Mouse (Mus musculus) layer of hippocampus, adult 18-20 months (tissue): Measurements from ENCODE around the gene Sarm1. TPM values are rescaled to one million over a fixed set of nuclear protein-coding genes. Genes with fewer than 3 reads are reported as not detected.

Source experiments
- DNase-seq, 2 experiments: peaks; one replicate each; pipeline ENCODE4 v3.0.0; 2022; ENCODE audit warnings: low spot score in 2 of 2
- total RNA-seq, 2 experiments: library from RNA; stranded (reverse); gene quantifications; 2 replicates each; pipeline ENCODE4 v1.2.3; 2021

Gene Sarm1
- total RNA-seq, 2 experiments from 2014 or later: 36.1 to 38.8 TPM

DNA sequence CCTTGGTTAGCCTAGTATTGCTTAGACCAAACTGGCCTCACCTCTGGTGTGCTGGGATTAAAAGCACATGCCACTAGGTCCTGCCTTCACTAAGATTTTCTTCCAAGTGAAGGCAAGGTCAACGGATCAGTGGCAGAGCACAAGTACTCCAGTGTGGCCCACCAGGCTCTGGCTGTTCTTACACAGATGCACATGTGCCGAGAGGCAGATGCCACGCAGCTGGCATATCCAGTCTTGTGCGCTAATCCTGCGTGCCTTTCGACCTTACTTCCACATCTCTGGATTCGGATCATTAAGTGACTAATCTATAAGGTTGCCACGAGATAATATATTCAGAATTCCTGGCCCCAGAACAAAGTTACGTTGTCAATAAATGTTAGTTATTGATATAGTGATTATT lies 32.4 kb downstream of the Sarm1 start:
- no peak for DNase-seq

DNA sequence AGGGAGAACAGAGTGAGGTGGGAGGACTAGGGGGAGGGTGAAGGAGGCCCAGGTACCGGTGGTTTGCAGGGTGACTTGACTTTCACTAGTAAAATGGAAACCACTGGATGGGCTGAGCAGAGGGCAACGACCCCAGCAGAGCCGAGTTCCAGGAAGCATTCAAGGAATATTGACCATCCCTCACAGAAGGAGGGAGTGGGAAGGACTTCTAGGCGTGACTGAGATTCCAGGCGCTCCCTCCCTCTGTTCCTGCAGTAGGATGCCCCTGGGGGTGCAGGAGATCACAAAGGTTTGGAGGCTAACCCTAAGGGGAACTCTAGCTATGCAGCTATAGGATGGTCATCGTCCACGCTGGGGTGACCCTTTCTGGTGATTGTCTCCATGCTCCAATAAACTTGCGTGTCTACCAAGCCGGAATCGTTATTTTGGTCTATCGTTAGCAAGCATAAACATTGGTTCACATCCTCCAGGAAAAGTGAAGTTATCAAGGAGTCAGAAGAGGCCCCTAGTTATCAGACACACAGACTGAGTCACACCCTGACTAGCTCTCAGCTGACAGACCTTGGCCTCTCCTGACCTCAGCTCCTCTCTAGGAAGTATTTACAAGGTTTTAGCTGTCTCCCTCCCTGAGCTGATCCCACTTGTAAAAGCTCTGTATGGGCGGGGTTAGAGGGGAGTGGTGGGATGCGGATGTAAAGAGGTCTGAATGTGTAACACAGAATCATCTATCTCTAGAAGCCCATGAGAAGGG lies 34.1 kb downstream of the Sarm1 start:
- DNase-seq: no peak

DNA sequence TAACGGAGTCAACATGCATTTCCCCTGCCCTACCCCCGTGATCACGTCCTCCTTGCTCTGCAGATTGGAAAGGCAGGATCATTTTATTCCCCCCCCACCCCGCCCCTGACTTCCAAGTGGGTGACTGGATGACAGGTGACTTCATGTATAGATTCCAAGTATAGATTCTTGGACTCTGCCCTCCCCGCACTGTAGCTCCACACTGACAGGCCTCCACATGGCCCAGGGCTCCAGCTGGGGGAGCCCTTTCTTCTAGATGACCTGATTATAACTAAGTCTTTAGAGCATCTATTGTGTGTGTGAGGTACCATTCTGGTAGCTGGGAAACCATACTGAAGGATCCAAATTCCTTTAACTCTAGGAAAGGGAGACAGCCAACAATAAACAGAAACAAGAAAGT lies 34.9 kb downstream of the Sarm1 start:
- no peak for DNase-seq

DNA sequence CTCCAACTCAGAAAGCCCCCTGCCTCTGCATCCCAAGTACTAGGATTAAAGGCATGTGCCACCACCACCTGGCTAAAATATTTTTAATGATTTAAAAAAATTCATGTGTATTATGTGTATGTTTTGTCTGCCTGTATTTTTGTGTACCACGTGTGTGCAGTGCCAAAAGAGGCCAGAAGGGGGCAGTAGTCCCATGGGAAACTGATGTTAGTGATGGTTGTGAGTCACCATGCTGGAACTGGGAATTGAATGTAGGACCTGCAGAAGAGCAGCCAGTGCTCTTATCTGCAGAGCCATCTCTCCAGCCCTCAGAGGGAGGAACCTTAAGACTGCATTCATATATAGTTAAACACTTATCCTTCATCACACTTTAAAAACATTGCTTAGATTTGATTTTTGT lies 35.7 kb downstream of the Sarm1 start:
- no peak for DNase-seq

DNA sequence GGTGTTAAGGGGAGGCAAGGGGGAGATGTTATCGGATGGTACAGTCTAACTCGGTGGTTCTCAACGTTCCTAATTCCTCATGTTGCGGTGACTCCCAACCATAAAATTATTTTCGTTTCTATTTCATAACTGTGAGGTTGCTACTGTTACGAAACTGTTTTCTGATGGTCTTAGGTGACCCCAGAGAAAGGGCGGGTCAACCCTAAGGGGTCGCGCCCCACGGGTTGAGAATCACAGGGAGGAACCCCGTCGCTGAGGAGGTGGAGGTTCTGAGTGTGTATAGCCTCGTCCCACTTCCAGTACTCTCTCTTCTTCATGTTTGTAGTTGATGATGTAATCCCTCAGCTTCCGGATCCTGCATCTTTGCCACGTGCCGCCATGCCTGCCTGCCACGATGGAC lies 38.8 kb downstream of the Sarm1 start:
- no peak for DNase-seq

DNA sequence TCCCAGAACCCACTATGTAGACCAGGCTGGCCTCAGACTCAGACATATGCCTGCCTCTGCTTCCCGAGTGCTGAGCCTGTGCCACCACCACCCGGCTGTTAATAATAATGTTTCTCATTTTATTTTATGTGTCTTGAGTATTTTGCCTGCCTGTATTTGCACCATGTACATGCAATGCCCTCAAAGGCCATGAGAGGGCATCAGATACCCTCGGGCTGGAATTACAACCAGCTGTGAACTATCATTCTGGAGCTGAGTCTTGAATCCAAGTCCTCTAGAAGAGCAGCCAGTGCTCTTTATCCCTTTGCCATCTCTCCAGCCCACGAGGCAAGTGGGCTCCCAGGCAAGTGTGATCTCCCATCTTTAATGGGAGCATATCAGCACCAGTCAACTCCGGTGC lies 42.2 kb downstream of the Sarm1 start:
- DNase-seq: peak in 1 of 2 experiments; percentile 40

DNA sequence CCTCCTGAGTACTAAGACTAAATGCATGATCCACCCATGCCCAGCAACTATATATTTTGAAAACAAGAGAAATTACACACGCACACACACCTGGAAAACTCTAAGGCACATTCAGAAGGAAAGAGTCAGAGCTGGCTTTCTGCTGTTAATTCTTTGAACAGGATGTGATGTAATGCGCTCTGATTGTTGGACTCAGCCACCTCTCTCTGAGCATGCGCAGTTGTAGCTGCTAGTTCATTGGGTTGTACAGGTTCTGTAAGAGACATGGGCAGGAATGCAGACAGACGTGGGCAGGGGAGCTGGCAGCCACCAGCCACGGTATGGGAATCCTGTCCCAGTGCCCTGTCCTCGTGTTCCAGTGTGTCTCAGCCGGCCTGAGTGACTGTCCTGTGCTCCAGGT lies 43.3 kb downstream of the Sarm1 start:
- no peak for DNase-seq

DNA sequence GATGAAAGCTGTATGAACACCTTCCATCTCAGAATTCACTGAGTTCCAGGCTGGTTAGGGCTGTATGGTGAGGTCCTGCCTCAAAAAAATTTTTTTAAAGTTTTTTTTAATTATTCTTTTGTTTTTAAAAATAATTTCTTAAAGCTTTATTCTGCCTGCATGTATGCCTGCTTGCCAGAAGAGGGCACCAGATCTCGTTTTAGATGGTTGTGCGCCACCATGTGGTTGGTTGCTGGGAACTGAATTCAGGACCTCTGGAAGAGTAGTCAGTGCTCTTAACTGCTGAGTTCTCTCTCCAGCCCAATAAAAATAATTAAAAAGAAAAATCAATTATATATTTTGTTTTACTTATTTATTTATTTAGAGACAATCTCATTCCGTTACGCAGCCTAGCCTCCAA lies 43.9 kb downstream of the Sarm1 start:
- DNase-seq: peak in 1 of 2 experiments; percentile 72

DNA sequence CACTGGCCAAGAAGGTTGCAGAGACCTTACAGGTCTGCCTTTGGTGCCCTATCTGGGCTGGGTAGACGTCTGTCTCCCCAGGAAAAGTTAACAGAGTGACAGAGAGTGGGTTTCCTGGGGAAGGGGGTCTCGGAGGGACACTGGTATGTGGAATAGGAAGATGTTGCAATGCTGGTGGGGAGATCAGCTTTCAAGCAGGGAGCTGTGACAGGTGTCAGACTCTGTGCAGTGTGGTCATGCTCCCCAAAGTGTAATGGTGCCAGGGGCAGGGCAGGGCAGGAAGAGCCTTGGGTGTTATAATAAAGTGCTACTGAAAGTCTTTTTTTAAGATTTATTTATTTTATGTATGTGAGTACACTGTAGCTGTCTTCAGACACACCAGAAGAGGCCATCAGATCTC lies 47.2 kb downstream of the Sarm1 start:
- no peak for DNase-seq

DNA sequence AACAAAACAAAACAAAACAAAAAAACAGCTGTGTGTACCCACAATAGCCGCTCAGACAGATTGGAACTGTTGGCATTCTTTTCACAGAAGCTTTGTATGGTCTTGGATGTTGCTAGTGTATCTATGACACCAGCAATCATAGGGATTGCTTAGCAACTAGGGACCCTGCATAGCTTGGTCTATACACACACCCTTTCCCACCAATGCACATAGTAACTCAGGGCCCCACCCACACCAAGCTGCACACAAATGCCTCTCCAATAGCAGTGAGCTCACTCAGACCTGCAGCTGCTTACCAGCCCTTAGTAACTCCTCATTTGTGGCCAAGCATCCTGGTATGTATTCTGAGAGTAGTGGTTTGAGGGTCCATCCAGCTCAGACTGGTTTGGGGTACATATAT lies 49.3 kb downstream of the Sarm1 start:
- DNase-seq: no peak

DNA sequence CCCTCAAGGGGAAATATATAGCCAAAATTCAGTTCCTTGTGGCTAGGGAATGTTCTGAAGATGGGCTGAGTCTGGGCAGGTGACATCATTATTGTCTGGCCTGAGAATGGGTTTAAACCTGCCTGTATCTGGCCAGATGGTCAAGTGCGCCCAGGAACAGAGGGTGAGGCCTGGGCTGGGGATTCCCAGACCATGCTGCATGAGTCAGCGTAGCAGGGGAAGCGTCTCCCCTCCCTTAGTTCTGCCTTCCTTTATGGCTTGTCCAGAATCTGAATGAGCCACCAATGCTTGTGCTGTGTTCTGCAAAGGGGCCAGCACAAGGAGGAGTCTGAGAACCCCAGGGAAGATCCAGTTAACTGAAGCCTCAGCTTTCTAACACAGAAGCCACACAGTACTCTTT lies 50.4 kb downstream of the Sarm1 start:
- DNase-seq: no peak

DNA sequence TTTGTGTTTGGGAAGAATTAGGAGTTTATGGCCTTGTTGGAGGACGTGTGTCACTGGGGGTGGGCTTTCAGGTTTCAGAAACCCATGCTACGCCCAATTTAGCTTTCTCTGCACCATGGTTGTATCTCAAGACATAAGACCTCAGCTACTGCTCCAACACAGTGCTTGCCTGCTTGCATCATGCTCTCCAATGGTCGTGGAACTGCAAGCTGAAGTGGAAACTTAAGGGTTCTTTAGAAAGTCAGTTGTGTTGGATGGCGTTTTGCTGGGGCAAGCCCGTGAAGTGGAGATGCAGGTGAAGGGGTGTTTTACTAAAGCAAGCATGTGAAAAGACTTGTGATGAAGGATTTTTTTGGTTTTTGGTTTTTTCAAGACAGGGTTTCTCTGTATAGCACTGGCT lies 54.4 kb downstream of the Sarm1 start:
- no peak for DNase-seq

DNA sequence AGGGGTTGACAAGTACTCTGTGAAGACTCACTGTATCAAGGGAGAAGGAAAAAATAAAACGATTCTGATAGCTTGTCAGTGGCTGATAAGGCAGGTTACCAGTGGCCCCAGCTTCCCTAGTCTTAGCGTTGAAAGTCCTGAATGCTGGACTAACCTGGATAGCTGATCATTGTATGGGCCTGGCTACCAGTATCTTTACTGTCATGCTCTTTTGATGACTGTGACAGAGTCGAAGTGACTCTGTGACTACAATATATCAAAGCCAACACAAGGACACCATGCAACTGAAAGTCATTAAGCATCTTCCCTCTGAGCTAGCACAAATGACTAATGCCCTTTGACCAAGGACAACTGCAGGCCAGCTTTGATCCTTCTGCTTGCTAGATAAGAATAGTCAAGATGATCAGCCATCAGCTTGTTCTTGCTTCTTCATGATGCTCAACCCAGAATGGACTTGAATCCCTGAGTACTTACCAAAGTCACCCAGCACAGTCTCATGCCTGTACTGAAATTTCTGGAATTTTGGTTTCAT lies 59.1 kb downstream of the Sarm1 start:
- DNase-seq: no peak

DNA sequence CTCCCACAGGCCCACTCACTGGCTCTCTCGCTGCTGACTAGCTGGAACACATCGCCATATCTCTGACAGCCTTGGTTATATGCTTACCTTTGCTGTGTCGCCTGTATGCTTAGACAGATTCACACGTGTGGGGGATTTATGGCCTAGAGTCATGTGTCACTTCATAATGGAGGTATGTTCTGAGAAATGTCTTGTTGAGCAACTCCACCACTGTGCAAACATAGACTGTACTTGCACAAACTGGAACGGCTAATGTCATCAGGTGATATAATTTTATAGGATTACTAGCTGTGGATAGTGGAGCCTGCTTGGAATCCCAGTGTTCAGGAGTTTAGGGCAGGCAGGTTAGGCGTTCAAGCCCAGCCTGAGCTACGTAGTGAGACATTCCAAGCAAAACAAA lies 60.4 kb downstream of the Sarm1 start:
- no peak for DNase-seq

DNA sequence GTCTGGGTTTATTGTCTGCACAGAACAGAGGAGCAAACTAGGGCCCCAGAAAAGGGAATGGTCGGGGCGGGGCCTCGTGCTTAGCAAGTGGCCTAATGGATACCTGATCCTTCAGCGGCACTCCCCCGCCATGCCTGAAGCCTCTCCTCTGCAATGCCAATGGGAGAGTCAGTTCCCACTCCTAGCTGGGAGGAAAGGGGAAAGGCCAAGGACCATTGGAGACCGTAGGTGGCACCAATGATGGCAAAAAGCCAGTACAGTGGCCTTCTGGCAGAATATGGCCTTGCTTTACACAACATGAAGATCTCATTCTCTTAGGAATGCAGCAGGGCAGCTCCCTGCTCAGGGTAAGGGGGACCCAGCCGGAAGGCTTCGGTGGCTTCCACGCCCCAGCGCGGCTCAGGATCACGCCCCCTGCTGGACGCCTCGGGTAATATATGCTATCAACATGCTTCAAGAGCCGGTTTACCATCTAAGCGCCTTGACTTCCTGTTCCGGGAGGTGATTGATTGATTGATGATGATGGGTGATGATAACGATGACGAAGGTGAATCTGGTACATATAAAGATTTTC lies 61.7 kb downstream of the Sarm1 start:
- DNase-seq: no peak

DNA sequence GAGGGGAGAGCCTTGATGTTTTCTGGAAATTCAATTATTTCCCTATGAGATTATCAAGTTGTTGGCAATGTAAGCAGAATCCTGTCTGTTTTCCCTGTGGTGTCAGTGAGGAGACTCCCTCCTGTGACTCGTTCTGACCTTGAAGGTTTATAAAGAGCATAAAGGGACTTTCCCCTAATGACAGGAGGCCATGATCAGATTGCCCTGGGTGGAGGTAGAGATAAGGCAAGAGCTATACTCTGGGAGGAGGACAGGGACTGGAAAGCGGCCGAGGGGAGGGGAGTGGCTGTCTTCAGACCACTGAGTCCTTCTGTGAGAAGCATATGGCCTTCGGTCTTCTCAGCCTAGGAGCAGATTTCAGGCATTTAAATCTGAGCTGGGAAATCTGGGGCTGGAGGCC lies 63.5 kb downstream of the Sarm1 start:
- no peak for DNase-seq

DNA sequence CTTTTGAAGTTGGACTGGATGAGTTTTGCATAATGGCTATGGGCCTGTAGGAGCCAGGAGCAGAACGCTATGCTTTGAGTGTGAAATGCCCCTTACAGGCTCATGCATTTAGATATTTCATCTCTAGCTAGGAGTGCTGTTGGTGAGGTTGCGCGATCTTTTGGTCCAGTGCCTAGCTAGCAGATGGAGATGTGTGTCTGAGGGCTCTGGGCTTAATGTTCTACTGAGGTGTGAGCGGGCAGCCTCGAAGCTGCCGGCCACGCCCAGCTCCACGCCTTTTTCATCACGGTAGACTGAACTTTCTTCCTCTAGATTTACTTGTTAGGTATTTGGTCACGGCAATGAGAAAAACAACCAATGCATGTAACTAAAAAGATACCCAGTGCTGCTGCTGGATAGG lies 66.4 kb downstream of the Sarm1 start:
- DNase-seq: no peak

DNA sequence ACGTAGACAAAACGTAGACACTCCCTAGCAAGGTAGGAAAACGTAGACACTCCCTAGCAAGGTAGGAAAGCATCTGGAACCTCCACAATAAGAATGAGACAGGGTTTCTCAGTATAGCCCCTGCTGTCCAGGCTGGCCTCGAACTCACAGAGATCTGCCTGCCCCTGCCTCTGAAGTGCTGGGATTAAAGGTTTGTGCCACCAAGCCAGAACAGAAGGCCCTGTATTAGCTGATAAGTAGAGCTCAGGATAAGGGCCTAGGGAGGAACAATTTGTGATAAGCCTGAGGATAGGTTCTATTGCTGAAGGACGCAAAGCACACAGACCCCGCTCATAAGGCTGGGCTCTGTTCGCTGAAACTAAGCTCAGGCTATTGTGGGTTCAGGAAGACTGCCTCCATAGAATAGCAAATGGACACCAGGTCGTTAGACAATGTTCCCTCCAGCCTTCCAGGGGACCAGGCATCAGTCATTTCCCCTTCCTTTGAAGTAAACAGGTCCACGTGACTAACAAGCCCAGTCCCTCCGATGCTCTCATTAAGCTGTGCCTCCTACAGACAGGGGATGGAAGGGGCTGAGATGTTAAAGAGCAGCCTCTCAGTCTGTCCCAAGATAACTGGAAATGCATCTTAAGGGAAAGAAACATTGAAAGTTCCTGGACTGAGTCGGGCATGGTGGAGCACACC lies 67.2 kb downstream of the Sarm1 start:
- no peak for DNase-seq

DNA sequence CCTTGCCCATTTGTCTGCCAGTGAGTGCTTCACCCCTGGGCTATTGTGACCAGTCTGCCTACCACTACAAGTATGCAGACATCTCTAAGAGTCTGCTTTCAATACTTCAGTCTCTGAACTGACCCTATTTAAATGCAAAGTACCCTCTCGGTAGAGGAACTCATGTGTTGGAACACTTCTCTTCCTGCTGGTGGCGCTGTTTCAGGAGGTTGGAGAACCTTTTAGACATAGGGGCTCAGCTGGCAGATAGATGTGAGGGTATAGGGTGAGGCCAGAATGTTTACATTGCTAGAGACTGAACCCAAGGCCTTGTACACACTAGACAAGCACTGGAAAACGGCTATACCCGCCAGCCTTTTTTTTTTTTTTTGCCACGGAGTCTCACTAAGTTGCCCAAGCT lies 69.2 kb downstream of the Sarm1 start:
- no peak for DNase-seq

DNA sequence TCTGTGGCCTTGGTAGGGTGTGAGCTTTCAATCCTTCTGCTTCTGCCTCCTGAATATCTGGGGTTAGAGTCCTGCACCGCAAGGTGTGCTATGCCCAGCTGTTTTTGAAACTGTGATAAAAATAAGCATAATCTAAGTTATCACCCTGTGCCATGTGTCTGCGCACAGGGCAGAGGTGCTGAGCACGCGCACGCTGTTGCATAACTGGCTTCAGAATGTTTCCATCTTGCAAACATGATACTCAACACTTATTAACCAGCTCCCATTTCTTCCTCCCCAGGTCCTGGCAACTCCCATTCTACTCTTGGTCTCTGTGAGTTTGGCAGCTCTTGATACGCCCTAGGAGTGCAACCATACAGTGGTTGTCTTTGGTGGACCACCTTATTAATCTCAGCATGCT lies 69.9 kb downstream of the Sarm1 start:
- no peak for DNase-seq

DNA sequence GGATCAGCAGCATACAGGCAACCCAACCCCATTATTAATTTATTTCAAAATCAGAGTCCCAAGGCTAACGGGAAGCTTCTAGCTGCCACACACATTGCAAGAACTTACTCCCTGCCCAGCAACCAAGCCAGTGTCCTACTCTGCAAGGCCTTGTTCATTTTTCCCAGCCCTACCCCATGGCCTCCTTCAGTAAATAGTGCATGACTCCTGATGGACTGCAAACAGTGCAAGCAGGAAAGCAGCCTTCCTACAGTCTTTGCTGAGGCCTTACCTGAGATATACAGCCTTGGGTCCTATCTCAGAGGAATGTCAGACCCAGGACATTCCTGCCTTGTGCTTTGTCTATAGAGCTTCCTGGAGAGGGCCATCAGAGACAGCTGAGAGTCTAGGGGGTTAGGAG lies 72.0 kb downstream of the Sarm1 start:
- DNase-seq: no peak

DNA sequence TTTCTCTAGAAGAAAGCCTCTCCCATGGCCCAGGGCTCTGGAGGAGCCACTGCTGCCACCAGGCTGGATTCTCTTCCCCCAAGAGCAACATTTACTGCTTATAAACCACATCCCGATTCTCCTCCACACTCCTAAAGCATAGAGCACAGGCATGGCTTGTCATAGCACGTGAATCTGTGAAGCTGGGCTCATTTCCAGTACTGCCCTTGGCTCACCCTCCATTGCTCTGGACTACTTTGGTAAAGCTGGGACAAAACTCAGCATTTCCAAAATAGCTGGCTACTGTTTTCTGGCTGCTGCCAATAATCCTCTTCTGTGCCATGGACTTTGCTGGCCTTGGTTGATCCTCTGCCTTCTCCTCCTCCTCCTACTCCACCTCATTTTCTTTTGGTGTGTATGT lies 73.2 kb downstream of the Sarm1 start:
- peak in 1 of 2 experiments; percentile 43 for DNase-seq
